Mouse (Mus musculus) small intestine, adult 2 months (tissue): Measurements from ENCODE around the gene Gm10401. TPM values are rescaled to one million over a fixed set of nuclear protein-coding genes. Genes with fewer than 3 reads are reported as not detected.

Experiments used
- H3K27ac ChIP-seq: fragments of 200-500 bp; 2 replicates; pipeline ENCODE4 v1.5.1; 2012; ENCODE audit warnings: low read depth, low read length, control low read depth, inconsistent platforms; ENCODE audit not compliant: insufficient read depth
- H3K27me3 ChIP-seq: fragments of 200-500 bp; 2 replicates; pipeline ENCODE4 v1.6.1; 2012; ENCODE audit warnings: mild to moderate bottlenecking, moderate library complexity, low read length, inconsistent platforms; ENCODE audit not compliant: control insufficient read depth, insufficient read depth
- H3K36me3 ChIP-seq: fragments of 200-500 bp; 2 replicates; pipeline ENCODE4 v1.6.1; 2012; ENCODE audit warnings: mild to moderate bottlenecking, low read length, control low read depth, inconsistent platforms; ENCODE audit not compliant: control insufficient read depth, insufficient read depth
- H3K4me1 ChIP-seq: fragments of 200-500 bp; 2 replicates; pipeline ENCODE4 v1.6.1; 2012; ENCODE audit warnings: low read length, inconsistent platforms, mixed read lengths; ENCODE audit not compliant: control insufficient read depth, insufficient read depth, insufficient read length
- H3K4me3 ChIP-seq: fragments of 200-500 bp; 2 replicates; pipeline ENCODE4 v1.5.1; 2012; ENCODE audit warnings: low read depth, mild to moderate bottlenecking, control low read depth, inconsistent platforms, low read length, moderate library complexity
- CTCF ChIP-seq: fragments of 200-500 bp; IDR thresholded peaks from 2 replicates; pipeline ENCODE4 v1.5.1; 2012; ENCODE audit warnings: low read depth, mild to moderate bottlenecking, control low read depth, inconsistent platforms, low read length, moderate library complexity, mixed read lengths; ENCODE audit not compliant: insufficient replicate concordance, insufficient read length; ENCODE audit errors: extremely low read depth
- POLR2A ChIP-seq: fragments of 200-500 bp; IDR thresholded peaks from 2 replicates; pipeline ENCODE4 v1.6.1; 2012; ENCODE audit warnings: low read depth, mild to moderate bottlenecking, control low read depth, inconsistent platforms, low read length, moderate library complexity
- WGBS: fragments of 180-500 bp; shearing (Covaris S2); methylation state at CpG from one replicate; pipeline ENCODE4 v1.1.7; 2018; 5-methylcytosine and 5-hydroxymethylcytosine counted together
- polyA plus RNA-seq: library from polyadenylated mRNA; depleted of rRNA; stranded (reverse); fragments of >200 nt; gene quantifications from 2 replicates; pipeline ENCODE4 v1.2.3, GENCODE M21; 2012

Gm10401 gene
- polyA plus RNA-seq, 1 experiment: not detected

GRCm38 (mm10) chr5:115099991-115100390 lies 1.9 kb upstream of the Gm10401 start:
- Histone ChIP-seq H3K36me3 (peaks cover 42% of the 10 kb centered on the region), H3K27me3 (no peaks in the 10 kb centered on the region), H3K4me1 (no peaks in the 10 kb centered on the region), H3K4me3 (no peak overlapping the region), H3K27ac (no peak overlapping the region)
- 69% methylated on average over 9 of the region's 9 CpGs for WGBS
- no peak for TF ChIP-seq CTCF
- TF ChIP-seq POLR2A: no peak

- Histone ChIP-seq H3K36me3 (peaks cover 44% of the 10 kb centered on the region), H3K27me3 (no peaks in the 10 kb centered on the region), H3K4me3 (no peak overlapping the region), H3K27ac (no peak overlapping the region), H3K4me1 (no peaks in the 10 kb centered on the region)
- TF ChIP-seq CTCF (no peak), POLR2A (no peak)
- 72% methylated on average over 5 of the region's 5 CpGs for WGBS
Observed at GRCm38 (mm10) chr5:115099530-115099929, 1.4 kb upstream of the Gm10401 start.

GRCm38 (mm10) chr5:115091776-115092175 lies 6.3 kb downstream of the Gm10401 start:
- H3K4me1 ChIP-seq: peaks cover 6% of the 10 kb centered on the region; the same call in 1 of the 2 replicates

DNA sequence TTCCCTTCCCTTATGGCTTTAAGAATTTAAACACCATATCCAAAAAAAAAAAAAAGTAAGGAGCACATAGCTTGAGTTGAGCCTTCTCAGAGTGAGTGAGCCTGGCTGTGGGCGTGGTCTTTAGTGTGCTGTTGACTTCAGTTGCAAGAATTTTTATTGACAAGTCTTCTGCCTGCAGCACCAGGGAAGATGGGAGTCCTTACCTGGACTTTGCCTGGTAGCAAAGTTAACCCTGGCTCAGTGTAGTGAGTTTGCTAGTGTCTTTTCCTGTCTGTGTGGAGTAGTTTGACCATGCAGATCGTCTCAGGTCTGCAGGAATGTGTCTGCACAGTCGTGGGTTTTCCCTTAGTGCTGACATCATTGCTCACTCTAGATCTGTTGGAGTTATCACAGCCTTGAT lies 7.1 kb downstream of the Gm10401 start:
- H3K27me3 ChIP-seq: no peaks in the 10 kb centered on the region
- peak overlapping the region; percentile 48; the same call in 1 of the 2 replicates for H3K27ac ChIP-seq
- WGBS: 31% methylated on average over 3 of the region's 3 CpGs

More at GRCm38 (mm10) chr5:115091776-115092175, 6.3 kb downstream of the Gm10401 start:
- no peak for TF ChIP-seq POLR2A
- TF ChIP-seq CTCF: no peak
- H3K27ac ChIP-seq: no peak overlapping the region
- H3K27me3 ChIP-seq: no peaks in the 10 kb centered on the region
- WGBS: 93% methylated on average over 6 of the region's 6 CpGs
- no peak overlapping the region for H3K4me3 ChIP-seq
- H3K36me3 ChIP-seq: peaks cover 53% of the 10 kb centered on the region

DNA sequence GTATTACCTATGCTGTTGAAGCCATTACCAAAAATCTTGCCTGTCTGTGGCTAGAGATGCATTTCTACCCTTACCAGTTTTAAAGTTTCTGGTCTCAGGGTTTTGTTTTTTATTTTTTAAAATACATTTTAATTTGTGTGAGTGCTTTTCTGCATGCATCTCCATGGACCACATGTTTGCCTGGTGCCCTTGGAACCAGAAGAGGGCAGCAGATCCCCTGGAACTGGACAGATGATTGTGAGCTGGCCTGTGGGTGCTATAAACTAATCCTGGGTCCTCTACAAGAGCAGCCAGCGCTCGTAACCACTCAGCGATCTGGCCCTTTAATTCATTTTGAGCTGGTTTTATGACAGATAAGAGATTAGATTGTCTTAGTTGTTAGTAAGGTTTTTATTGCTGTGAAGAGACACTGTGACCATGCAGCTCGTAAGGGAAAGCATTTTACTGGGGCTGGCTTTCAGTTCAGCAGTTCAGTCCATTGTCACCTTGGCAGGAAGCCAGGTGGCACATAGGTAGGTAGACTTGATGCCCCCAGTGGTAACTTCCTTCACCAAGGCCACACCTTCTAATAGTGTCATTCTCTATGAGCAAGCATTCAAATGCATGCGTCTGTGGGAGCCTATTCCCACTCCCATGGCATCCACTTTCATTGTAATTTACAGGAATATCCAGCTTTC lies 8.4 kb downstream of the Gm10401 start:
- WGBS: 26% methylated on average over 5 of the region's 5 CpGs
- no peak for TF ChIP-seq POLR2A
- peak; percentile 59; the same call in 1 of the 2 replicates for TF ChIP-seq CTCF
- H3K36me3 ChIP-seq: peaks cover 48% of the 10 kb centered on the region
- peak overlapping the region; percentile 76 for H3K27ac ChIP-seq
- no peak overlapping the region for H3K4me3 ChIP-seq
- H3K4me1 ChIP-seq: peaks cover 7% of the 10 kb centered on the region; the same call in 1 of the 2 replicates
- no peaks in the 10 kb centered on the region for H3K27me3 ChIP-seq

More for the DNA sequence above, 7.1 kb downstream of the Gm10401 start:
- Histone ChIP-seq H3K36me3 (peaks cover 52% of the 10 kb centered on the region), H3K4me3 (no peak overlapping the region), H3K4me1 (peaks cover 6% of the 10 kb centered on the region; the same call in 1 of the 2 replicates)
- no peak for TF ChIP-seq POLR2A
- TF ChIP-seq CTCF: no peak

DNA sequence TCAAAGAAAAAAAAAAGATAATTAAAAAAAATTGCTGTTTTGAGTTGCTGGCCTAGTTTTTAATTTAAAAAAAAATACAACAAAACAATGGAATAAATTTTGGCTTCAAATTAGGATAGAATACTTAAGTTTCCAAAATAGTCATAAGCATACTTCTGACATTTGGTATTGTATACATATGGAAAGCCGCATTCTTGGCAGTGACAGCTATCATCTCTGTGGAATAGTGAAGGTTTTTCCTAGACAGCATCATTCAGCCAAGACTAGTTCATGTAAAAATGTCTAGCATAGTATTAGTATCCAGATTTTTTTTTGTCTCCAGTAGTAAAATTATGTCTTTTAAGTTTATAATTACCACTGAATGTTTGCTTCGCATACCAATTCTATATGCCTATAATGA lies 12.4 kb downstream of the Gm10401 start:
- H3K4me3 ChIP-seq: no peak overlapping the region
- H3K36me3 ChIP-seq: peaks cover 67% of the 10 kb centered on the region
- no peak for TF ChIP-seq CTCF
- no peak for TF ChIP-seq POLR2A
- peaks cover 8% of the 10 kb centered on the region; the same call in 1 of the 2 replicates for H3K4me1 ChIP-seq
- H3K27ac ChIP-seq: no peak overlapping the region
- 98% methylated on average over 2 of the region's 2 CpGs for WGBS
- H3K27me3 ChIP-seq: no peaks in the 10 kb centered on the region

DNA sequence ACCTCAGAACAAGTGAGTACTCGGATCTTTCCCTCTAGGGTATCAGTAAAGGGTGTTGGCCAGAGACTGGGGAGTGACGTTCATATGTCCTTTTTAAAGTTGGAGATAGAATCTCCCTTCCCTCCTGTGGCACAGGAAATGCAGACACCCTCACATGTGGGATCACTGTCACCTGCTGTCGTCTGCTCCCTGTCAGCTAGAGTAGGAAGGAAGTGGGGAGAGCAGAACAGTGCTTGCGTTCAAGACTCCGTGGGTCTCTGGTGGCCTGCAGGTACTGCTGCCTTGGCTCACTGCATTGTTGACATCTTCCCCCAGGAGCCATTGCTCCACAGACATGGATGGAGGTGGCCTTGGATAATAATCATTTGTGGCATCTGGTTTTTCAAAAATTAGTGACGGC lies 14.6 kb downstream of the Gm10401 start:
- 0 out of 2 replicates have a peak, but pooled peaks cover 3% of the 10 kb centered on the region for H3K4me1 ChIP-seq
- TF ChIP-seq POLR2A (no peak), CTCF (no peak)
- H3K27me3 ChIP-seq: no peaks in the 10 kb centered on the region
- no peak overlapping the region for H3K4me3 ChIP-seq
- 82% methylated on average over 6 of the region's 6 CpGs for WGBS
- H3K36me3 ChIP-seq: peaks cover 54% of the 10 kb centered on the region
- no peak overlapping the region for H3K27ac ChIP-seq
